Mouse (Mus musculus): ENCODE data around the gene Lsm10. TPM values are rescaled to one million over a fixed set of nuclear protein-coding genes. Genes with fewer than 3 reads are reported as not detected.

Lsm10 gene
- polyA plus RNA-seq, 2 experiments, result 20.3 to 25.9 TPM

DNA sequence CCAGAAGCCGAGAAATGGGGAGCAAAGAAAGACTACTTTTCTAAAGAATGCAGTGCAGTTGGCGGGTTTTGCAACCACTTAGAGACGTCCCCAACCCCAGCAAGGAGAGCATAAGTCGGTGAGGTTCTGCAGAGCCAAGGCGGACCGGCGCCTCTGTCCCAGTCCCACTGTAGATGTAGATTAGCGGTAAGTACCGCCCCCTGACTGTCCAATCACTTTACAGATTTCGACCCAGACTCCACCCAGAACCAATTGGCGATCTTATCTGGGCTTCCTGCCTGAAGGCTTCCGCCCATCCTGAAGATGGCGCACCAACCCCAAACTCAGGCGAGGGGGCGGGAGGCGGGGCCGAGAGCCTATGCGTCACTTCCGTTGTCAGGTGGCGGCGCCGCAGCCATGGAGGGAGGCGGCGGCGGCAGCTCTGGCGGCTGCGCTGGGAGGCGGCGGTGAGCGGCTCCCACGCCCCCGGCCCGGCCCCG is 7.2 kb downstream of the Lsm10 start, which contains the start of gene Stk40:
TSS of gene Stk40 (plus strand) at position 368 of the 479 bp plus-strand sequence.
- Histone ChIP-seq H3K4me2 (ENCODE audit: low read depth) (peak within 1 kb of the TSS; percentile 100), H3K27me3 (ENCODE audit: control insufficient read depth, insufficient read depth, low read length) (no peaks in the 10 kb centered on the region), H3K27ac (peak within 1 kb of the TSS; percentile 100), H3K9ac (replicated peaks) (peak within 1 kb of the TSS; percentile 90), H3K4me1 (replicated peaks; ENCODE audit: control insufficient read depth in 2 of 2, insufficient read depth in 2 of 2, low read length in 1 of 2) (peaks cover 43 to 47% of the 10 kb centered on the region in 2 experiments), H3K4me3 (ENCODE audit: insufficient read depth in 1 of 2, low read depth in 2 of 2, low read length in 2 of 2) (peak within 1 kb of the TSS; percentile 66 to 76), H3K9me3 (ENCODE audit: control insufficient read depth, low read length) (no peaks in the 10 kb centered on the region), H3K36me3 (replicated peaks; ENCODE audit: control insufficient read depth, insufficient read depth, low read depth) (no peaks in the 10 kb centered on the region)
- peak; percentile 88 for ATAC-seq (ENCODE audit: insufficient read depth)
- TF ChIP-seq EP300 (IDR thresholded peaks at IDR 0.05; ENCODE audit: low read depth) (no peak), CTCF (IDR thresholded peaks at IDR 0.05; ENCODE audit: low read depth) (peak; percentile 91)
- DNase-seq (ENCODE audit: low read depth in 3 of 3, low spot score in 3 of 3), result peak; percentile 95 to 97 (median 97)
- under 1% methylated on average over 34 of the region's 34 CpGs for WGBS (ENCODE audit: insufficient replicate concordance)

DNA sequence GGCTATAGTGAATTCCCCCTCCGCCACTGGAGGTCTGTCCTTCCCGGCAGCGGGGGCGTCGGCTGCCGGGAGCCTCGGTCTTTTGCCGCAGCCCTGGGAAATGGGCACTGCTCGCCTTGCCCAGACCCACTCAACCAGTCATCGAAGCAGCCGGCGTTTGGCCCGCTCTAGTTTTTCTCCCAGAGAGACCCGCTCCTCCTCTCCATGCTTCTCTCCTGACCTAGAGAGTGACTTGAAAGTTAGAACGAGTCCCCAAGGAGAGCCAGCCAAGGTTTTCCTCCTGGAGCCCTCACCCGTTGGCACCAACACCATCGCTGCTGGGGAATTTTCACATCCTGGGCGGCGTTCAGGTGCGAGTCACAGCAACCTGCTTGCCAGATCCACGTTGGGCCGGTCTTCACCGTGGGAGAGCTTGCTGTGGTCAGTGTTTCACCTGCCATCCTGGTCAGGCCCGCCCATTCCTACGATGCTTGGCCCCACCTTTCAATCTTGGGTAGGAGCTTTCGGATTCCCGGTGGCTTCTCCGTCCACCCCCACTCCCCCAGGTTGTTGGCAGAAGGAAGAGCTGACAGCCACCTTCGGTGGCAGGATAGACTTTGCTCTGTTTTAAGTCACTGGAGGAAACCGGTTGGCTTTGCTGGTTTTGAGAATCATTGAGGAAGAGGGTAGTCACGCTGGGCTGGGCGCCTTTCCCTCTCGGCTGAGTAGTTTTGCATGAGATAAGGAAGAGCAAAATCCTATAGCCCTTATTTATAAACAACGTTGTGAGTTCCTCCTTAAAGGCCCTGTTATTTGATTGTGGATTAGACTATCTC is 8.0 kb downstream of the Lsm10 start:
- Histone ChIP-seq H3K27me3 (ENCODE audit: control insufficient read depth, insufficient read depth, low read length) (no peaks in the 10 kb centered on the region), H3K9me3 (ENCODE audit: control insufficient read depth, low read length) (no peaks in the 10 kb centered on the region), H3K4me2 (ENCODE audit: low read depth) (peak overlapping the region; percentile 100), H3K36me3 (replicated peaks; ENCODE audit: control insufficient read depth, insufficient read depth, low read depth) (no peaks in the 10 kb centered on the region), H3K4me1 (replicated peaks; ENCODE audit: control insufficient read depth in 2 of 2, insufficient read depth in 2 of 2, low read length in 1 of 2) (peaks cover 35 to 43% of the 10 kb centered on the region in 2 experiments), H3K4me3 (ENCODE audit: insufficient read depth in 1 of 2, low read depth in 2 of 2, low read length in 2 of 2) (peak overlapping the region; percentile 66 to 76), H3K9ac (replicated peaks) (peak overlapping the region; percentile 90), H3K27ac (peak overlapping the region; percentile 32)
- peak; percentile 2; the same call in 1 of the 2 replicates for ATAC-seq (ENCODE audit: insufficient read depth)
- no peak for TF ChIP-seq EP300 (IDR thresholded peaks at IDR 0.05; ENCODE audit: low read depth)
- no peak for TF ChIP-seq CTCF (IDR thresholded peaks at IDR 0.05; ENCODE audit: low read depth)
- under 1% methylated on average over 34 of the region's 34 CpGs for WGBS (ENCODE audit: insufficient replicate concordance)
- no peak for DNase-seq (ENCODE audit: low read depth in 3 of 3, low spot score in 3 of 3)

DNA sequence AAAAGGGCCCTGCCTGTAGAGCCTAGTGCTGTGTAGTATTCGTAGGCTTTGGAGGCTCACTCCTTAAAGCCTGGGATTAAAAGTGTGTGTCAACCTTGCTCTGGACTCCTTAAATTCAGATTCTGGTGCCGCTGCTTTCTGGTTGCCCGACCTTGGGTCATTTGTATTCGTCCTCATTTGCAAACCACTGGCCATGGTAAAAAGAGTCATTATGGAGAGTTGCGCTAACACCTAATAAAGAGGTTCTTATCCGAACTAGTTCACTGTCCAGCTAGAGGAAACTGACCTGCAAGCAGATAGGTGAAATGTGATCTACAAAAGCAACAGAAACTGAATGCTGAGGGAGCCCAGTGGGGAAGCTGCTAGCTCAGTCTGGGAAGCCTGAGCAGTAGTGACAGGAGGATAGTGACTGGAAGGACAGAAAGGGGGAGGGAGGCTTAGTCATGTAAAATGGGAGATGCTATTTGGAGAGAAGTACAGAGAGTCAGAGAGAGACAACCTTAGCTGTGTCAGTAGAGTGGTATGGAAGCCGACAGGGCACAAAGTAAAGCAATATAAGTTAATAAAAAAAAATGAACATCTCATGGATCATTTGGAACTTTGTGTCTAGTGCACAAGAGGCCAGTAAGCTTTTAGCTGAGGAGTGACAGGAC is 8.8 kb downstream of the Lsm10 start:
- Histone ChIP-seq H3K36me3 (replicated peaks; ENCODE audit: control insufficient read depth, insufficient read depth, low read depth) (no peaks in the 10 kb centered on the region), H3K9ac (replicated peaks) (no peak overlapping the region; the same call in 1 of the 2 replicates), H3K27me3 (ENCODE audit: control insufficient read depth, insufficient read depth, low read length) (no peaks in the 10 kb centered on the region), H3K4me1 (replicated peaks; ENCODE audit: control insufficient read depth in 2 of 2, insufficient read depth in 2 of 2, low read length in 1 of 2) (peaks cover 31 to 43% of the 10 kb centered on the region in 2 experiments), H3K9me3 (ENCODE audit: control insufficient read depth, low read length) (no peaks in the 10 kb centered on the region), H3K27ac (no peak overlapping the region), H3K4me3 (ENCODE audit: insufficient read depth in 1 of 2, low read depth in 2 of 2, low read length in 2 of 2) (peak overlapping the region in 1 of 2 experiments; percentile 76; a peak in 1 of 4 replicates), H3K4me2 (ENCODE audit: low read depth) (peak overlapping the region; percentile 100)
- DNase-seq (ENCODE audit: low read depth in 3 of 3, low spot score in 3 of 3) (no peak), ATAC-seq (ENCODE audit: insufficient read depth) (no peak)
- no peak for TF ChIP-seq EP300 (IDR thresholded peaks at IDR 0.05; ENCODE audit: low read depth)
- TF ChIP-seq CTCF (IDR thresholded peaks at IDR 0.05; ENCODE audit: low read depth), result no peak
- WGBS (ENCODE audit: insufficient replicate concordance), result 71% methylated on average over 7 of the region's 7 CpGs

DNA sequence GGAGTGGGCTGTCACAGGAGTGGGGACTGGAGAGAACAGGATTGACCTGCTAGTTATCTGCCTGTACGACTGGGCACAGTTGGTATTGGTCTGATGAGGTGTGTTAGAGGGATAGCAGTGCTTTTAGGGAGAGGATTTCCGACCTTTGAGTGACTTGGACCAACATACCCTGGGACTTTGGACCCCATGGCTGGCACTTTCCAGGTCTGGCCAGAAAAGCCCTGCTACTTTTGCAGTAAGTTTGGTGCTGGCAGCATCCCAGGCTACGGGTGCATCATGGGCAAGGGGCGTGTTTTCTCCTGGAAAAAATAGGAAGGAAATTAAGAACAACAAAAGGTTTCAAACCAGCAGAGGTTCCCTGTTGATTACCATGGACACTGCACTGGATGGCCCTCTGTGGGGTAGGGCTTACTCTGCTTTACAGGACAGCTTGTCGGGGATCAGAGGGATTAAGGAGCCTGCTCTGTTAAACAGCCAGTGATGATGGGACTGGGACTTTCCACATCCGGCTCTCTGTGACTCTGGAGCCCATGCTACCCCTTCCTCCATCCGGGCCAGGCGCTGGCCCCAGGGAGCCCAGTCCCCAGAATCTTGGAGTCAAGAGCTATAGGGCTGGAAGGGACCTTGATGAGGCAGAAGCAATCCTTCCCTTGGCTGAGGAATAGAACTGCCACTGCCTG is 11.8 kb downstream of the Lsm10 start:
- no peaks in the 10 kb centered on the region for H3K9me3 ChIP-seq (ENCODE audit: control insufficient read depth, low read length)
- peaks cover 18 to 36% of the 10 kb centered on the region in 2 experiments for H3K4me1 ChIP-seq (replicated peaks; ENCODE audit: control insufficient read depth in 2 of 2, insufficient read depth in 2 of 2, low read length in 1 of 2)
- WGBS (ENCODE audit: insufficient replicate concordance), result 53% methylated on average over 8 of the region's 8 CpGs
- H3K27ac ChIP-seq, result no peak overlapping the region
- TF ChIP-seq EP300 (IDR thresholded peaks at IDR 0.05; ENCODE audit: low read depth) (no peak), CTCF (IDR thresholded peaks at IDR 0.05; ENCODE audit: low read depth) (no peak)
- H3K4me2 ChIP-seq (ENCODE audit: low read depth), result no peak overlapping the region
- no peak overlapping the region for H3K9ac ChIP-seq (replicated peaks)
- H3K36me3 ChIP-seq (replicated peaks; ENCODE audit: control insufficient read depth, insufficient read depth, low read depth), result no peaks in the 10 kb centered on the region
- H3K27me3 ChIP-seq (ENCODE audit: control insufficient read depth, insufficient read depth, low read length), result no peaks in the 10 kb centered on the region
- ATAC-seq (ENCODE audit: insufficient read depth) (no peak), DNase-seq (ENCODE audit: low read depth in 3 of 3, low spot score in 3 of 3) (no peak)
- H3K4me3 ChIP-seq (ENCODE audit: insufficient read depth in 1 of 2, low read depth in 2 of 2, low read length in 2 of 2), result no peak overlapping the region
